Mouse (Mus musculus) ES-E14 (cell line): ENCODE data around the gene Pmpca. TPM values are rescaled to one million over a fixed set of nuclear protein-coding genes. Genes with fewer than 3 reads are reported as not detected.

ENCODE experiments used
- DNase-seq: peaks from one replicate; pipeline ENCODE4 v3.0.0-alpha.2; 2013; ENCODE audit warnings: low read depth, low spot score
- H3K27ac ChIP-seq: 2 replicates; pipeline ENCODE4 v1.5.1; 2012; ENCODE audit warnings: low read depth, mild to moderate bottlenecking, low read length, moderate library complexity, mixed read lengths; ENCODE audit not compliant: poor library complexity, insufficient read depth, severe bottlenecking
- H3K36me3 ChIP-seq: 2 replicates; pipeline ENCODE4 v1.6.1; 2012; ENCODE audit warnings: mild to moderate bottlenecking, low read length, moderate library complexity, mixed read lengths; ENCODE audit not compliant: control insufficient read depth, poor library complexity, insufficient read depth, severe bottlenecking
- H3K4me1 ChIP-seq, 2 experiments: fragments of 150-350 bp in 1 of 2; sonication (generic) in 1 of 2; 2 replicates each; pipeline ENCODE4 v1.6.1; 2012; ENCODE audit warnings: low read length in 2 of 2, mild to moderate bottlenecking in 1 of 2, mixed read lengths in 1 of 2; ENCODE audit not compliant: control insufficient read depth in 2 of 2, insufficient read depth in 2 of 2, poor library complexity in 1 of 2
- H3K4me3 ChIP-seq, 2 experiments: fragments of 150-350 bp in 1 of 2; sonication (generic) in 1 of 2; 2 replicates each; pipeline ENCODE4 v1.5.1; 2012; ENCODE audit warnings: low read length in 2 of 2, low read depth in 1 of 2, mild to moderate bottlenecking in 1 of 2, mixed read lengths in 1 of 2; ENCODE audit not compliant: insufficient read depth in 1 of 2, poor library complexity in 1 of 2, severe bottlenecking in 1 of 2
- H3K9ac ChIP-seq: 2 replicates; pipeline ENCODE4 v1.6.1; 2012; ENCODE audit warnings: low read depth, mild to moderate bottlenecking, low read length, mixed read lengths; ENCODE audit not compliant: poor library complexity, insufficient read depth, severe bottlenecking
- H3K9me3 ChIP-seq: fragments of 150-350 bp; sonication (generic); 2 replicates; pipeline ENCODE4 v1.6.1; 2012; ENCODE audit warnings: low read depth, mild to moderate bottlenecking, low read length; ENCODE audit not compliant: control insufficient read depth, insufficient read depth
- CHD2 ChIP-seq: IDR thresholded peaks from 2 replicates; pipeline ENCODE4 v1.6.1; 2014; ENCODE audit warnings: mild to moderate bottlenecking, low read depth, low read length, inconsistent platforms
- HCFC1 ChIP-seq: IDR thresholded peaks from 2 replicates; pipeline ENCODE4 v1.6.1; 2012; ENCODE audit warnings: low read length, inconsistent platforms, borderline replicate concordance; ENCODE audit not compliant: insufficient read depth
- MAFK ChIP-seq: IDR thresholded peaks from 2 replicates; pipeline ENCODE4 v1.6.1; 2014; ENCODE audit warnings: mild to moderate bottlenecking, low read depth, low read length, inconsistent platforms; ENCODE audit not compliant: insufficient read depth
- ZC3H11A ChIP-seq: IDR thresholded peaks from 2 replicates; pipeline ENCODE4 v1.6.1; 2012; ENCODE audit warnings: low read depth, mild to moderate bottlenecking, inconsistent platforms, low read length, borderline replicate concordance
- ZNF384 ChIP-seq: IDR thresholded peaks from 2 replicates; pipeline ENCODE4 v1.6.1; 2012; ENCODE audit warnings: low read depth, low read length, inconsistent platforms
- in situ Hi-C, 2 experiments: fragments of 600-800 bp; cut with MboI; formaldehyde crosslinking; loops; one replicate each; pipeline ENCODE4 v1.15.1; 2025; ENCODE audit warnings: low sequenced_read_pairs in 2 of 2, inconsistent platforms in 1 of 2; ENCODE audit not compliant: unreplicated experiment in 2 of 2
- total RNA-seq: library from RNA; depleted of rRNA; stranded (reverse); fragments of 300-350 nt; gene quantifications from 2 replicates; pipeline ENCODE4 v1.2.3, GENCODE M21; 2012

The Pmpca gene
- total RNA-seq, 1 experiment = 149 TPM

- no peak overlapping the region for H3K27ac ChIP-seq
These were observed 34.7 kb upstream of the Pmpca start for GRCm38 (mm10) chr2:26354401-26354800.

GRCm38 (mm10) chr2:26356231-26356630 is 32.9 kb upstream of the Pmpca start:
- DNase-seq = no peak
- in situ Hi-C loops = no loop called here
- no peak for TF ChIP-seq HCFC1
- TF ChIP-seq CHD2 = no peak
- TF ChIP-seq ZC3H11A = no peak
- TF ChIP-seq ZNF384 = no peak
- no peak for TF ChIP-seq MAFK
- H3K9ac ChIP-seq = no peak overlapping the region
- H3K36me3 ChIP-seq = no peaks in the 10 kb centered on the region
- H3K4me1 ChIP-seq = peaks cover 0 to 17% of the 10 kb centered on the region in 2 experiments; a peak in 2 of 4 replicates
- no peak overlapping the region for H3K4me3 ChIP-seq
- H3K27ac ChIP-seq = no peak overlapping the region
- H3K9me3 ChIP-seq = no peaks in the 10 kb centered on the region

More at GRCm38 (mm10) chr2:26354401-26354800, 34.7 kb upstream of the Pmpca start:
- Histone ChIP-seq H3K4me3 (no peak overlapping the region), H3K4me1 (peaks cover 0 to 22% of the 10 kb centered on the region in 2 experiments; a peak in 3 of 4 replicates), H3K9ac (no peak overlapping the region), H3K36me3 (peaks cover 2% of the 10 kb centered on the region; the same call in 1 of the 2 replicates), H3K9me3 (no peaks in the 10 kb centered on the region)
- in situ Hi-C loops = no loop called here
- TF ChIP-seq CHD2 = no peak
- no peak for TF ChIP-seq HCFC1
- TF ChIP-seq ZNF384 = no peak
- TF ChIP-seq ZC3H11A = no peak
- DNase-seq = no peak

- Histone ChIP-seq H3K27ac (no peak overlapping the region), H3K9ac (no peak overlapping the region), H3K36me3 (no peaks in the 10 kb centered on the region), H3K9me3 (no peaks in the 10 kb centered on the region), H3K4me3 (no peak overlapping the region), H3K4me1 (peaks cover 0 to 16% of the 10 kb centered on the region in 2 experiments; a peak in 2 of 4 replicates)
- in situ Hi-C loops = no loop called here
- TF ChIP-seq ZC3H11A = no peak
- DNase-seq = no peak
These were observed 32.5 kb upstream of the Pmpca start for GRCm38 (mm10) chr2:26356678-26357077.

- H3K4me3 ChIP-seq = no peak overlapping the region
- H3K36me3 ChIP-seq = no peaks in the 10 kb centered on the region; the same call in 1 of the 2 replicates
- in situ Hi-C loops = no loop called here
- H3K9me3 ChIP-seq = no peaks in the 10 kb centered on the region
- TF ChIP-seq MAFK = no peak
- TF ChIP-seq ZC3H11A = no peak
- TF ChIP-seq CHD2 = no peak
- no peak for TF ChIP-seq ZNF384
- TF ChIP-seq HCFC1 = no peak
- no peak for DNase-seq
- no peak overlapping the region for H3K27ac ChIP-seq
- no peak overlapping the region for H3K9ac ChIP-seq
- peaks cover 0 to 16% of the 10 kb centered on the region in 2 experiments; a peak in 2 of 4 replicates for H3K4me1 ChIP-seq
These were observed 31.7 kb upstream of the Pmpca start for GRCm38 (mm10) chr2:26357484-26357883.
